Mouse (Mus musculus): Measurements from ENCODE around the gene Fem1b. TPM values are rescaled to one million over a fixed set of nuclear protein-coding genes. Genes with fewer than 3 reads are reported as not detected.

The Fem1b gene
- total and polyA plus RNA-seq, 3 experiments, result 16.3 to 112 (median 94.4) TPM

GRCm38 (mm10) chr9:62839172-62839770, 27.5 kb upstream of the Fem1b start:
- ATAC-seq (ENCODE audit: extremely low read depth, insufficient number of reproducible peaks, low FRiP score, poor library complexity, severe bottlenecking) (no peak), DNase-seq (ENCODE audit: low spot score) (peak; percentile 35)
- H3K4me1 ChIP-seq (ENCODE audit: insufficient read depth, low read depth, low read length), result peaks cover 59% of the 10 kb centered on the region

GRCm38 (mm10) chr9:62838506-62839171, 26.9 kb upstream of the Fem1b start, which contains the start of gene Cln6:
TSS of gene Cln6 (plus strand) at chr9:62838785.
- Histone ChIP-seq H3K4me3 (ENCODE audit: low read depth, low read length) (peak within 1 kb of the TSS; percentile 80), H3K4me1 (ENCODE audit: insufficient read depth, low read depth, low read length) (peaks cover 56% of the 10 kb centered on the region), H3K9me3 (replicated peaks) (no peaks in the 10 kb centered on the region), H3K36me3 (replicated peaks) (peaks cover 35% of the 10 kb centered on the region), H3K27me3 (ENCODE audit: insufficient read depth, low read length) (no peaks in the 10 kb centered on the region)
- ATAC-seq (ENCODE audit: extremely low read depth, insufficient number of reproducible peaks, low FRiP score, poor library complexity, severe bottlenecking) (peak; percentile 98), DNase-seq (ENCODE audit: low spot score) (peak; percentile 91)
- TF ChIP-seq GATA2 (IDR thresholded peaks at IDR 0.05; ENCODE audit: borderline replicate concordance, low read depth, low read length) (no peak), TAL1 (conservative IDR thresholded peaks at IDR 0.05; ENCODE audit: low read depth, low read length) (no peak), CTCF (IDR thresholded peaks at IDR 0.05; ENCODE audit: low read depth, low read length) (no peak), POLR2AphosphoS5 (IDR thresholded peaks at IDR 0.05; ENCODE audit: insufficient replicate concordance, low read depth, low read length) (no peak), GATA1 (IDR thresholded peaks at IDR 0.05; ENCODE audit: borderline replicate concordance, low read length) (no peak)

More at GRCm38 (mm10) chr9:62839172-62839770, 27.5 kb upstream of the Fem1b start:
- no peak for TF ChIP-seq CTCF (IDR thresholded peaks at IDR 0.05; ENCODE audit: low read depth, low read length)
- no peak for TF ChIP-seq TAL1 (conservative IDR thresholded peaks at IDR 0.05; ENCODE audit: low read depth, low read length)
- TF ChIP-seq POLR2AphosphoS5 (IDR thresholded peaks at IDR 0.05; ENCODE audit: insufficient replicate concordance, low read depth, low read length), result no peak
- no peak for TF ChIP-seq GATA1 (IDR thresholded peaks at IDR 0.05; ENCODE audit: borderline replicate concordance, low read length)
- TF ChIP-seq GATA2 (IDR thresholded peaks at IDR 0.05; ENCODE audit: borderline replicate concordance, low read depth, low read length), result no peak
- H3K4me3 ChIP-seq (ENCODE audit: low read depth, low read length), result peak overlapping the region; percentile 80
- no peaks in the 10 kb centered on the region for H3K9me3 ChIP-seq (replicated peaks)
- no peaks in the 10 kb centered on the region for H3K27me3 ChIP-seq (ENCODE audit: insufficient read depth, low read length)
- peaks cover 41% of the 10 kb centered on the region for H3K36me3 ChIP-seq (replicated peaks)

- H3K27me3 ChIP-seq (ENCODE audit: insufficient read depth, low read length), result no peaks in the 10 kb centered on the region
- DNase-seq (ENCODE audit: low spot score), result no peak
- H3K4me3 ChIP-seq (ENCODE audit: low read depth, low read length), result peak overlapping the region; percentile 80
- TF ChIP-seq POLR2AphosphoS5 (IDR thresholded peaks at IDR 0.05; ENCODE audit: insufficient replicate concordance, low read depth, low read length), result no peak
- TF ChIP-seq GATA1 (IDR thresholded peaks at IDR 0.05; ENCODE audit: borderline replicate concordance, low read length), result no peak
- TF ChIP-seq TAL1 (conservative IDR thresholded peaks at IDR 0.05; ENCODE audit: low read depth, low read length), result no peak
- no peak for TF ChIP-seq CTCF (IDR thresholded peaks at IDR 0.05; ENCODE audit: low read depth, low read length)
- TF ChIP-seq GATA2 (IDR thresholded peaks at IDR 0.05; ENCODE audit: borderline replicate concordance, low read depth, low read length), result no peak
- peaks cover 53% of the 10 kb centered on the region for H3K4me1 ChIP-seq (ENCODE audit: insufficient read depth, low read depth, low read length)
- H3K36me3 ChIP-seq (replicated peaks), result peaks cover 30% of the 10 kb centered on the region
- no peaks in the 10 kb centered on the region for H3K9me3 ChIP-seq (replicated peaks)
- no peak for ATAC-seq (ENCODE audit: extremely low read depth, insufficient number of reproducible peaks, low FRiP score, poor library complexity, severe bottlenecking)
These were observed 26.4 kb upstream of the Fem1b start for GRCm38 (mm10) chr9:62838146-62838505.

GRCm38 (mm10) chr9:62837611-62838010, 25.9 kb upstream of the Fem1b start:
- Histone ChIP-seq H3K27me3 (ENCODE audit: insufficient read depth, low read length) (no peaks in the 10 kb centered on the region), H3K4me1 (ENCODE audit: insufficient read depth, low read depth, low read length) (peaks cover 51% of the 10 kb centered on the region), H3K4me3 (ENCODE audit: low read depth, low read length) (peak overlapping the region; percentile 80; the same call in 1 of the 2 replicates), H3K36me3 (replicated peaks) (peaks cover 25% of the 10 kb centered on the region), H3K9me3 (replicated peaks) (no peaks in the 10 kb centered on the region)
- DNase-seq (ENCODE audit: low spot score) (no peak), ATAC-seq (ENCODE audit: extremely low read depth, insufficient number of reproducible peaks, low FRiP score, poor library complexity, severe bottlenecking) (no peak)
- TF ChIP-seq POLR2AphosphoS5 (IDR thresholded peaks at IDR 0.05; ENCODE audit: insufficient replicate concordance, low read depth, low read length) (no peak), GATA2 (IDR thresholded peaks at IDR 0.05; ENCODE audit: borderline replicate concordance, low read depth, low read length) (no peak), TAL1 (conservative IDR thresholded peaks at IDR 0.05; ENCODE audit: low read depth, low read length) (no peak), CTCF (IDR thresholded peaks at IDR 0.05; ENCODE audit: low read depth, low read length) (no peak), GATA1 (IDR thresholded peaks at IDR 0.05; ENCODE audit: borderline replicate concordance, low read length) (no peak)

- no peak overlapping the region for H3K4me3 ChIP-seq (ENCODE audit: low read depth, low read length)
- no peak for ATAC-seq (ENCODE audit: extremely low read depth, insufficient number of reproducible peaks, low FRiP score, poor library complexity, severe bottlenecking)
- TF ChIP-seq GATA1 (IDR thresholded peaks at IDR 0.05; ENCODE audit: borderline replicate concordance, low read length), result no peak
- no peak for TF ChIP-seq TAL1 (conservative IDR thresholded peaks at IDR 0.05; ENCODE audit: low read depth, low read length)
- TF ChIP-seq CTCF (IDR thresholded peaks at IDR 0.05; ENCODE audit: low read depth, low read length), result no peak
- TF ChIP-seq GATA2 (IDR thresholded peaks at IDR 0.05; ENCODE audit: borderline replicate concordance, low read depth, low read length), result no peak
- TF ChIP-seq POLR2AphosphoS5 (IDR thresholded peaks at IDR 0.05; ENCODE audit: insufficient replicate concordance, low read depth, low read length), result no peak
- H3K27me3 ChIP-seq (ENCODE audit: insufficient read depth, low read length), result no peaks in the 10 kb centered on the region
- no peak for DNase-seq (ENCODE audit: low spot score)
- H3K36me3 ChIP-seq (replicated peaks), result peaks cover 13% of the 10 kb centered on the region
- H3K4me1 ChIP-seq (ENCODE audit: insufficient read depth, low read depth, low read length), result peaks cover 47% of the 10 kb centered on the region
- H3K9me3 ChIP-seq (replicated peaks), result no peaks in the 10 kb centered on the region
These were observed 24.1 kb upstream of the Fem1b start for GRCm38 (mm10) chr9:62835705-62836446.

- H3K9me3 ChIP-seq (replicated peaks), result no peaks in the 10 kb centered on the region
- peaks cover 43% of the 10 kb centered on the region for H3K4me1 ChIP-seq (ENCODE audit: insufficient read depth, low read depth, low read length)
- DNase-seq (ENCODE audit: low spot score) (no peak), ATAC-seq (ENCODE audit: extremely low read depth, insufficient number of reproducible peaks, low FRiP score, poor library complexity, severe bottlenecking) (no peak)
- TF ChIP-seq GATA2 (IDR thresholded peaks at IDR 0.05; ENCODE audit: borderline replicate concordance, low read depth, low read length) (no peak), POLR2AphosphoS5 (IDR thresholded peaks at IDR 0.05; ENCODE audit: insufficient replicate concordance, low read depth, low read length) (no peak)
- no peaks in the 10 kb centered on the region for H3K27me3 ChIP-seq (ENCODE audit: insufficient read depth, low read length)
- no peak overlapping the region for H3K4me3 ChIP-seq (ENCODE audit: low read depth, low read length)
- H3K36me3 ChIP-seq (replicated peaks), result peaks cover 3% of the 10 kb centered on the region
These were observed 23.2 kb upstream of the Fem1b start for GRCm38 (mm10) chr9:62834906-62835305.

All from G1E (cell line).